Mouse (Mus musculus) liver, embryonic 14.5 days (tissue): ENCODE results near the gene Vmac. TPM values are rescaled to one million over a fixed set of nuclear protein-coding genes. Genes with fewer than 3 reads are reported as not detected.
A peak's percentile ranks its signal among the peaks of the same experiment; 100 is the strongest.

Experiments used
- ATAC-seq: fragments of 200-750 bp; cut with Nextera tagmentation; 2 replicates; pipeline ENCODE4 v1.8.0; 2017; ENCODE audit warnings: moderate number of reproducible peaks, mild to moderate bottlenecking, moderate library complexity; ENCODE audit not compliant: insufficient read depth
- DNase-seq, 3 experiments: peaks; one replicate each; pipeline ENCODE4 v3.0.0-alpha.2; 2012 to 2013; ENCODE audit warnings: low read depth in 3 of 3, low spot score in 3 of 3
- H3K27ac ChIP-seq: fragments of 300-500 bp; sonication (generic); 2 replicates; pipeline ENCODE4 v1.5.1; 2014; ENCODE audit warnings: moderate library complexity, mild to moderate bottlenecking, control low read depth, inconsistent platforms
- H3K27me3 ChIP-seq: fragments of 300-500 bp; sonication (generic); 2 replicates; pipeline ENCODE4 v1.6.1; 2014; ENCODE audit warnings: mild to moderate bottlenecking, low read length, moderate library complexity; ENCODE audit not compliant: control insufficient read depth, insufficient read depth
- H3K36me3 ChIP-seq: fragments of 300-500 bp; sonication (generic); replicated peaks from 2 replicates; pipeline ENCODE4 v1.6.1; 2014; ENCODE audit warnings: low read depth; ENCODE audit not compliant: control insufficient read depth, insufficient read depth
- H3K4me1 ChIP-seq, 2 experiments: fragments of 200-500 bp in 1 of 2; fragments of 300-500 bp in 1 of 2; sonication (generic) in 1 of 2; replicated peaks; 2 replicates each; pipeline ENCODE4 v1.6.1; 2012 to 2014; ENCODE audit warnings: antibody characterized with exemption in 1 of 2, inconsistent platforms in 1 of 2, low read length in 1 of 2; ENCODE audit not compliant: control insufficient read depth in 2 of 2, insufficient read depth in 2 of 2
- H3K4me2 ChIP-seq: fragments of 300-500 bp; sonication (generic); 2 replicates; pipeline ENCODE4 v1.6.1; 2014; ENCODE audit warnings: low read depth, mild to moderate bottlenecking, control low read depth, moderate library complexity
- H3K4me3 ChIP-seq, 2 experiments: fragments of 200-500 bp in 1 of 2; fragments of 300-500 bp in 1 of 2; sonication (generic) in 1 of 2; 2 replicates each; pipeline ENCODE4 v1.5.1; 2012 to 2014; ENCODE audit warnings: low read depth in 2 of 2, low read length in 2 of 2, mild to moderate bottlenecking in 2 of 2, control low read depth in 1 of 2, inconsistent platforms in 1 of 2, moderate library complexity in 1 of 2; ENCODE audit not compliant: insufficient read depth in 1 of 2
- H3K9ac ChIP-seq: fragments of 300-500 bp; sonication (generic); replicated peaks from 2 replicates; pipeline ENCODE4 v1.6.1; 2014; ENCODE audit warnings: mild to moderate bottlenecking, control low read depth, moderate library complexity
- H3K9me3 ChIP-seq: fragments of 300-500 bp; sonication (generic); 2 replicates; pipeline ENCODE4 v1.6.1; 2016; ENCODE audit warnings: low read length, mixed read lengths; ENCODE audit not compliant: control insufficient read depth
- CTCF ChIP-seq: IDR thresholded peaks from 2 replicates; pipeline ENCODE4 v1.5.1; 2016; ENCODE audit warnings: antibody characterized with exemption, low read depth, control low read depth
- EP300 ChIP-seq: IDR thresholded peaks from 2 replicates; pipeline ENCODE4 v1.6.1; 2016; ENCODE audit warnings: antibody characterized with exemption, low read depth
- WGBS: fragments of 180-500 bp; shearing (Covaris S2); extraction: QIAGEN DNeasy Blood & Tissue Kit; methylation state at CpG from one replicate; pipeline ENCODE4 v1.1.7; 2014; ENCODE audit not compliant: insufficient replicate concordance; 5-methylcytosine and 5-hydroxymethylcytosine counted together
- polyA plus RNA-seq, 2 experiments: library from polyadenylated mRNA; depleted of rRNA in 1 of 2; stranded (reverse) in 1 of 2; unstranded in 1 of 2; fragments of >200 nt; fragmentation: Nextera tagmentation in 1 of 2; extraction: Ambion mirVana in 1 of 2; gene quantifications; 2 replicates each; pipeline versions ENCODE4 v1.2.1 to v1.2.3; 2012 to 2014

Gene Vmac
- polyA plus RNA-seq, 2 experiments, result 2.8 to 3.2 TPM

GRCm38 (mm10) chr17:56727659-56728058 is 9.8 kb upstream of the Vmac start:
- no peaks in the 10 kb centered on the region; the same call in 1 of the 2 replicates for H3K27me3 ChIP-seq
- peak; percentile 35; the same call in 1 of the 2 replicates for ATAC-seq
- peak overlapping the region; percentile 31; the same call in 1 of the 2 replicates for H3K9ac ChIP-seq
- WGBS, result 14% methylated on average over 12 of the region's 12 CpGs
- H3K4me2 ChIP-seq, result peak overlapping the region; percentile 23; the same call in 1 of the 2 replicates
- TF ChIP-seq CTCF (no peak), EP300 (no peak)
- no peak overlapping the region for H3K27ac ChIP-seq
- peaks cover 8 to 9% of the 10 kb centered on the region in 2 experiments for H3K4me1 ChIP-seq
- no peaks in the 10 kb centered on the region for H3K36me3 ChIP-seq
- H3K9me3 ChIP-seq, result no peaks in the 10 kb centered on the region
- H3K4me3 ChIP-seq, result no peak overlapping the region
- peak in 1 of 3 experiments; percentile 33 for DNase-seq

DNA sequence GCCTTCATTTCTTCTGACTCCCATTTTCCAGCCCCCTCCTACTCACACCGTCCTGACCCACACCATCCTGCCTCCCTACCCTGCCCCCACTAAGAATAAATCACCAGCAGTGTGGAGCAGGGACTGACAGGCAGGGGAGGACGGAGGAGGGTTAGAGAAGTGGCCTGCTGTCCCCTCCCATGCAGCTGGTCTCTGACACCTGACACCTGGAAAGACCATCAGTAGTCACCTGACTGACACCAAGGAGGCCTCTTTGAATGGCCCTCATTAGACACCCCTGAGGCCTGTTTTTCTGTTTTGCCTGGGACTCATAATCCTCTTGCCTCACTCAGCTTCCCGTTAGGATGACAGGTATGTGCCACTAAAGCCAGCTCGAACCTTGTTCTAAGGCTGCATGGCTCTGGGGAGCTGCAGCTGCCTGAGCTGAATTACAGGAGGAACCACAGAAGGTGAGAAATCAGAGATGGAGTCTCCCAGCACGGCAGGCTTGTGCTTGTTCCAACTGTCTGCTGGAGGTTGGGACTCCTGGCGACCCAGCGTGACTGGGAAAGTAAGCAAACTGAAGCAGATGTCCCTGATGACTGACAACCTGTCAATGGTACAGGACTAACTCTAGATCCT is 9.3 kb upstream of the Vmac start:
- ATAC-seq (no peak; the same call in 1 of the 2 replicates), DNase-seq (no peak)
- Histone ChIP-seq H3K27ac (no peak overlapping the region), H3K4me3 (no peak overlapping the region), H3K4me1 (peaks cover 8 to 9% of the 10 kb centered on the region in 2 experiments), H3K9ac (no peak overlapping the region), H3K36me3 (peaks cover under 1% of the 10 kb centered on the region; the same call in 1 of the 2 replicates), H3K9me3 (no peaks in the 10 kb centered on the region), H3K4me2 (no peak overlapping the region), H3K27me3 (no peaks in the 10 kb centered on the region; the same call in 1 of the 2 replicates)
- no peak for TF ChIP-seq EP300
- no peak for TF ChIP-seq CTCF
- WGBS, result 29% methylated on average over 7 of the region's 7 CpGs

DNA sequence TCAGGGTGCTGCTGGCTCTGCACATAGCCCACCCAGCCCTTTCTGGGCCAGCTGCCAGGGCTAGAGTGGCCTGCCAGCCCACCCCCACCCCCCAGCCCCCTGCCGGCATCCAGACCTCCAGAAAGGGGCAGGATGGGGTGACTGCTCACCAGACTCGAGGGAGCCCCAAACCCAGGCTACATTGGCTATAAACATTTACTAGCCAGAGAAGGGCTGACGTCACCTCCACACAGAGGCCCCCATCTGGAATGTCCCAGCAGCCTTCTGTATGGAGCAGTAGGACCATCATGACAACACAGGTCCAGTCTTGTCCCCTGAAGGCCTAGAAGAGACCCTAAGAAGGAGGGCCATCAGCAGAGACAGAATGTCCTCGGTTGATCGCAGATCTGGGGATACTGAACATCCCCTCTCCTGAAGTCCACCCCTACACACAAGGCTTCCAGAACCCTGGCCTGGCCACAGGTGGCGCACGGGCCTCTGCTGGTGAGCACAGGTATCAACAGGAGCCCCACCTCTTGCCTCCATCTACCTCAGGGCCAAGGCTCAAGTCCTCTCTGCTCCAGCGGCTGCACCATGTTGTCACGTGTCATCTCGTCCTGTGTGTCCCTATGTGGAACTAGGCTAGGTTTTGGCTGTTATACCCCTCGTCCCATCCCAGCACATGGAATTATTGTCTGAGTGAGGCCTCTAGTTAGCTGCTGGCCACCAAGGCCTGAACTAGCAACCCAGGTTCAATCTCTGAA is 5.8 kb upstream of the Vmac start:
- DNase-seq, result no peak
- Histone ChIP-seq H3K4me3 (no peak overlapping the region), H3K9ac (no peak overlapping the region), H3K4me2 (no peak overlapping the region), H3K36me3 (peaks cover 4% of the 10 kb centered on the region; the same call in 1 of the 2 replicates), H3K27me3 (no peaks in the 10 kb centered on the region; the same call in 1 of the 2 replicates), H3K27ac (no peak overlapping the region), H3K9me3 (no peaks in the 10 kb centered on the region), H3K4me1 (peaks cover 11% of the 10 kb centered on the region in 2 experiments)
- ATAC-seq, result no peak
- 81% methylated on average over 11 of the region's 11 CpGs for WGBS
- TF ChIP-seq EP300 (no peak), CTCF (peak; percentile 32; the same call in 1 of the 2 replicates)

DNA sequence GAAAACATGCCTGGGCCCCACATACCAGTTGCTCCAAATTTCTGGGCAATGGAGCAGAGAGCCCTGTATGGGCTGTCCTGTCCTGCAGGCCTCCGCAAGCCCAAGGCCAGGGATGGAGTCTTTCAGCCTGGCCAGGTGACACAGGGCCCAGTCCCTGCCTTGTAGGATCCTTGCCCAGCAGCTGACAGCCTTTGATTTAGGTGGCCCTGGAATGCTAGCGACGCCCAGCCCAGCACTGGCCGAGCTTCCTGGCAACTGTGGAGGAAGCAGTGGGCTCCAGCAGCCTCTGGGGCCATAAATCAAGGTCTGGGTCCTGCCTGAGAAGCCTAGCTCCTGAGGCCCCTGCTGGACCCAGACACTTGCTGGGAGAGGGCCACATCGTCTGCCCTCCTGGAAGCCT is 4.6 kb upstream of the Vmac start:
- TF ChIP-seq CTCF (no peak), EP300 (no peak)
- Histone ChIP-seq H3K9ac (no peak overlapping the region), H3K27ac (no peak overlapping the region), H3K9me3 (no peaks in the 10 kb centered on the region), H3K4me3 (no peak overlapping the region), H3K36me3 (peaks cover 4% of the 10 kb centered on the region; the same call in 1 of the 2 replicates), H3K4me2 (no peak overlapping the region), H3K27me3 (no peaks in the 10 kb centered on the region), H3K4me1 (peaks cover 6 to 8% of the 10 kb centered on the region in 2 experiments; a peak in 3 of 4 replicates)
- no peak for ATAC-seq
- 73% methylated on average over 5 of the region's 5 CpGs for WGBS
- no peak for DNase-seq
